Mouse (Mus musculus) monocyte, adult 5-6 weeks (primary cell): ENCODE measurements around the gene Klhl26. TPM values are rescaled to one million over a fixed set of nuclear protein-coding genes. Genes with fewer than 3 reads are reported as not detected.

Experiments
- total RNA-seq: library from RNA; stranded (forward); fragments of 200-1000, 200-491, 200-594 nt; gene quantifications from 3 replicates; pipeline ENCODE4 v1.2.3, GENCODE M21; 2017

The Klhl26 gene
- total RNA-seq, 1 experiment from 2014 or later, result 3.3 TPM

Other genes with a start within 250 kb of the Klhl26 start
- 14.0 to 47.5 TPM (median 21.6 TPM) in 3 replicates for gene Sugp2, start 242.7 kb downstream of the Klhl26 start, total RNA-seq
- gene Armc6, start 242.5 kb downstream of the Klhl26 start, total RNA-seq, result 1.7 to 8.4 TPM (median 2.9 TPM) in 3 replicates
- gene Homer3, start 194.1 kb downstream of the Klhl26 start, total RNA-seq, result 2.0 to 3.7 TPM (median 3.4 TPM) in 3 replicates
- 74.6 to 94.0 TPM (median 75.3 TPM) in 3 replicates for gene Ddx49, start 174.5 kb downstream of the Klhl26 start, total RNA-seq
- 79.7 to 131 TPM (median 108 TPM) in 3 replicates for gene Cope, start 174.4 kb downstream of the Klhl26 start, total RNA-seq
- gene Cers1, start 161.2 kb downstream of the Klhl26 start, total RNA-seq, result not detected in 3 replicates
- not detected in 3 replicates for gene Gdf1, start 147.2 kb downstream of the Klhl26 start, total RNA-seq
- gene Upf1, start 123.7 kb downstream of the Klhl26 start, total RNA-seq, result 21.5 to 44.5 TPM (median 27.6 TPM) in 3 replicates
- gene Comp, start 103.4 kb downstream of the Klhl26 start, total RNA-seq, result 0.11 to 4.1 TPM (median 0.19 TPM) in 3 replicates
- 1.8 to 7.0 TPM (median 6.5 TPM) in 3 replicates for gene Crtc1, start 37.4 kb downstream of the Klhl26 start, total RNA-seq
- gene Tmem59l, start 10.4 kb upstream of the Klhl26 start, total RNA-seq, result not detected in 3 replicates
- gene Crlf1, start 16.2 kb upstream of the Klhl26 start, total RNA-seq, result not detected in 3 replicates
- 16.6 to 32.7 TPM (median 26.1 TPM) in 3 replicates for gene Rex1bd, start 29.8 kb upstream of the Klhl26 start, total RNA-seq
- gene Uba52, start 33.8 kb upstream of the Klhl26 start, total RNA-seq, result 1,178 to 1,886 TPM (median 1,315 TPM) in 3 replicates
- gene Fkbp8, start 50.8 kb upstream of the Klhl26 start, total RNA-seq, result 147 to 174 TPM (median 173 TPM) in 3 replicates
- gene Kxd1, start 51.0 kb upstream of the Klhl26 start, total RNA-seq, result 63.0 to 84.2 TPM (median 67.0 TPM) in 3 replicates
- gene Ell, start 62.5 kb upstream of the Klhl26 start, total RNA-seq, result 13.9 to 16.9 TPM (median 15.1 TPM) in 3 replicates
- gene Isyna1, start 117.4 kb upstream of the Klhl26 start, total RNA-seq, result 9.3 to 16.3 TPM (median 15.3 TPM) in 3 replicates
- 83.1 to 151 TPM (median 94.1 TPM) in 3 replicates for gene Ssbp4, start 131.9 kb upstream of the Klhl26 start, total RNA-seq
- gene Lrrc25, start 139.2 kb upstream of the Klhl26 start, total RNA-seq, result 28.5 to 42.6 TPM (median 42.2 TPM) in 3 replicates
- gene Gdf15, start 155.5 kb upstream of the Klhl26 start, total RNA-seq, result 0.19 to 3.8 TPM in 2 of 3 replicates, not detected in the other
- 2.3 to 4.9 TPM (median 3.3 TPM) in 3 replicates for gene Pgpep1, start 183.4 kb upstream of the Klhl26 start, total RNA-seq
- 69.1 to 93.3 TPM (median 80.9 TPM) in 3 replicates for gene Lsm4, start 196.3 kb upstream of the Klhl26 start, total RNA-seq
- gene Jund, start 222.0 kb upstream of the Klhl26 start, total RNA-seq, result 131 to 182 TPM (median 168 TPM) in 3 replicates
- 0.67 to 0.78 TPM in 2 of 3 replicates, not detected in the other for gene Iqcn, start 226.5 kb upstream of the Klhl26 start, total RNA-seq
- not detected in 3 replicates for gene Gm3336, start 241.6 kb upstream of the Klhl26 start, total RNA-seq
- 0.10 to 0.19 TPM in 2 of 3 replicates, not detected in the other for gene Pde4c, start 246.8 kb upstream of the Klhl26 start, total RNA-seq